Mouse (Mus musculus) mature B cell (primary cell): ENCODE data around the gene Mov10.
"Not testable (repeated sequence)": the region's sequence is repeated elsewhere in the genome, so short reads cannot be mapped to it uniquely, and the experiment has no call there.

Experiments used
- in situ Hi-C: fragments of 300-500 bp; cut with MboI; formaldehyde crosslinking; loops from 2 replicates; pipeline ENCODE4 v1.14.3; 2019

The Mov10 gene

GRCm38 (mm10) chr3:104817991-104818748, at the start of gene Mov10:
Gene Mov10, minus strand, starts transcription at chr3:104818563.
- in situ Hi-C loops: no loop called here

- in situ Hi-C loops: not testable (repeated sequence)
Measured at GRCm38 (mm10) chr3:104866674-104867073, 48.3 kb upstream of the Mov10 start.

GRCm38 (mm10) chr3:104865341-104865788, 47.0 kb upstream of the Mov10 start:
- in situ Hi-C loops: no loop called here

- in situ Hi-C loops: no loop called here
Measured at GRCm38 (mm10) chr3:104864651-104865340, 46.4 kb upstream of the Mov10 start.

- in situ Hi-C loops: no loop called here
Measured at GRCm38 (mm10) chr3:104863786-104864650, 45.7 kb upstream of the Mov10 start, which contains the start of the genes St7l and Capza1. Gene St7l, plus strand, starts transcription at chr3:104864005. Gene Capza1, minus strand, starts transcription at chr3:104864505.

GRCm38 (mm10) chr3:104858560-104858959, 40.2 kb upstream of the Mov10 start:
- in situ Hi-C loops: no loop called here

- in situ Hi-C loops: no loop called here
Measured at GRCm38 (mm10) chr3:104856106-104856505, 37.7 kb upstream of the Mov10 start.

- in situ Hi-C loops: no loop called here
Measured at GRCm38 (mm10) chr3:104854866-104855265, 36.5 kb upstream of the Mov10 start.

GRCm38 (mm10) chr3:104854465-104854864, 36.1 kb upstream of the Mov10 start:
- in situ Hi-C loops: no loop called here

GRCm38 (mm10) chr3:104846601-104847000, 28.2 kb upstream of the Mov10 start:
- in situ Hi-C loops: no loop called here

GRCm38 (mm10) chr3:104841049-104841448, 22.7 kb upstream of the Mov10 start:
- in situ Hi-C loops: no loop called here

- in situ Hi-C loops: no loop called here
Measured at GRCm38 (mm10) chr3:104835797-104836196, 17.4 kb upstream of the Mov10 start.

GRCm38 (mm10) chr3:104822413-104822812, 4.0 kb upstream of the Mov10 start:
- in situ Hi-C loops: no loop called here

GRCm38 (mm10) chr3:104820426-104820825, 2.1 kb upstream of the Mov10 start:
- in situ Hi-C loops: no loop called here

GRCm38 (mm10) chr3:104818749-104819134, 379 bp upstream of the Mov10 start:
- in situ Hi-C loops: no loop called here

- in situ Hi-C loops: no loop called here
Measured at GRCm38 (mm10) chr3:104817481-104817990, 827 bp downstream of the Mov10 start.

- in situ Hi-C loops: no loop called here
Measured at GRCm38 (mm10) chr3:104816130-104816529, 2.2 kb downstream of the Mov10 start.

GRCm38 (mm10) chr3:104815346-104815745, 3.0 kb downstream of the Mov10 start:
- in situ Hi-C loops: no loop called here

- in situ Hi-C loops: no loop called here
Measured at GRCm38 (mm10) chr3:104814746-104815145, 3.6 kb downstream of the Mov10 start.

- in situ Hi-C loops: not testable (repeated sequence)
Measured at GRCm38 (mm10) chr3:104813227-104813626, 5.1 kb downstream of the Mov10 start.

GRCm38 (mm10) chr3:104812254-104812653, 6.1 kb downstream of the Mov10 start:
- in situ Hi-C loops: no loop called here

GRCm38 (mm10) chr3:104811752-104812151, 6.6 kb downstream of the Mov10 start:
- in situ Hi-C loops: no loop called here
